Mouse (Mus musculus): Measurements from ENCODE around the gene Rnase12. TPM values are rescaled to one million over a fixed set of nuclear protein-coding genes. Genes with fewer than 3 reads are reported as not detected.
"Not testable (repeated sequence)": the region's sequence is repeated elsewhere in the genome, so short reads cannot be mapped to it uniquely, and the experiment has no call there.

Gene Rnase12
- polyA plus RNA-seq, 1 experiment from 2014 or later = not detected

- no peaks in the 10 kb centered on the region for H3K79me2 ChIP-seq (ENCODE audit: inconsistent target)
- no peaks in the 10 kb centered on the region for H3K36me3 ChIP-seq (ENCODE audit: inconsistent target)
- no peak overlapping the region for H3K27ac ChIP-seq
- no peak overlapping the region for H3K4me3 ChIP-seq (ENCODE audit: inconsistent target)
Measured at GRCm38 (mm10) chr14:51015780-51016179, 41.7 kb downstream of the Rnase12 start.

DNA sequence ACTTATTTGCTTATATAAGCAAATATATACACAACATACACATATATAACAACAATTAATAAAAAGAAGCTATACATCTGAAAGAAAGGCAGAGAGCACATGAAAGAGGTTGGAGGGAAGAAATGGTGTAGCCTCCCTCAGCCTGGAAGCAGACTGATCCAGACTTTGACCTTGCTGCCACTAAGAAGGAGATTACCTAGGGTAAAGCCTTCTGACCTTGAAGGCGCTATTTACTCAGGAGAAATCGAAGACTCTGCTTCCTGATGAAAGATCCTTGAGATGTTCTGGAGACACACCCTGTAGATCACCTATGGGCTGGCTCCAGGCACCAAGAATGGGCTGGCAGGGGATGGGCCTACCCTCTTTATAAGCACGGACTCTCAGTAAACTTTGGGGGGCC lies 42.7 kb downstream of the Rnase12 start:
- H3K79me2 ChIP-seq (ENCODE audit: inconsistent target); H3K27ac ChIP-seq; H3K4me3 ChIP-seq (ENCODE audit: inconsistent target); H3K36me3 ChIP-seq (ENCODE audit: inconsistent target): not testable (repeated sequence)
- WGBS (ENCODE audit: missing documents) = 94% methylated on average over 3 of the region's 3 CpGs

DNA sequence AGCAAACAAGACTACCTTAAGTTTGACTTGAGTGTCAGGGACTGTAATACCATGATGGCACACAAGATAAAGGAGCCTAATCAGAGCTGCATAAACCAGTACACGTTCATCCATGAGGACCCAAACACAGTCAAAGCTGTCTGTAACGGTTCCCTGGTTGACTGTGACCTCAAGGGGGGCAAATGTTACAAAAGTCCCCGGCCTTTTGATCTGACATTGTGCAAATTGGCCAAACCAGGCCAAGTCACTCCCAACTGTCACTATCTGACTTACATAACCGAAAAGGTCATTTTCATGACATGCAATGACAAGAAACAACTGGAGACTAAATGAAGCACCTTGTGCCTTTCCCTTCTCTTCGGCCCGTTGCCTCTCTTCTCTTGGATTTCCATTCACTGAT lies 47.9 kb downstream of the Rnase12 start:
- Histone ChIP-seq H3K4me3 (ENCODE audit: inconsistent target) (no peak overlapping the region), H3K79me2 (ENCODE audit: inconsistent target) (no peaks in the 10 kb centered on the region), H3K27ac (no peak overlapping the region), H3K36me3 (ENCODE audit: inconsistent target) (no peaks in the 10 kb centered on the region)
- 73% methylated on average over 6 of the region's 6 CpGs for WGBS (ENCODE audit: missing documents)

GRCm38 (mm10) chr14:51008781-51009180 lies 48.7 kb downstream of the Rnase12 start:
- no peaks in the 10 kb centered on the region for H3K79me2 ChIP-seq (ENCODE audit: inconsistent target)
- no peaks in the 10 kb centered on the region for H3K36me3 ChIP-seq (ENCODE audit: inconsistent target)
- H3K4me3 ChIP-seq (ENCODE audit: inconsistent target) = no peak overlapping the region
- H3K27ac ChIP-seq = no peak overlapping the region
- 76% methylated on average over 4 of the region's 4 CpGs for WGBS (ENCODE audit: missing documents)

- H3K36me3 ChIP-seq (ENCODE audit: inconsistent target) = no peaks in the 10 kb centered on the region
- H3K27ac ChIP-seq = no peak overlapping the region
- H3K79me2 ChIP-seq (ENCODE audit: inconsistent target) = no peaks in the 10 kb centered on the region
- WGBS (ENCODE audit: missing documents) = 38% methylated on average over 13 of the region's 13 CpGs
- no peak overlapping the region for H3K4me3 ChIP-seq (ENCODE audit: inconsistent target)
Measured at GRCm38 (mm10) chr14:51007914-51008713, 49.3 kb downstream of the Rnase12 start.

DNA sequence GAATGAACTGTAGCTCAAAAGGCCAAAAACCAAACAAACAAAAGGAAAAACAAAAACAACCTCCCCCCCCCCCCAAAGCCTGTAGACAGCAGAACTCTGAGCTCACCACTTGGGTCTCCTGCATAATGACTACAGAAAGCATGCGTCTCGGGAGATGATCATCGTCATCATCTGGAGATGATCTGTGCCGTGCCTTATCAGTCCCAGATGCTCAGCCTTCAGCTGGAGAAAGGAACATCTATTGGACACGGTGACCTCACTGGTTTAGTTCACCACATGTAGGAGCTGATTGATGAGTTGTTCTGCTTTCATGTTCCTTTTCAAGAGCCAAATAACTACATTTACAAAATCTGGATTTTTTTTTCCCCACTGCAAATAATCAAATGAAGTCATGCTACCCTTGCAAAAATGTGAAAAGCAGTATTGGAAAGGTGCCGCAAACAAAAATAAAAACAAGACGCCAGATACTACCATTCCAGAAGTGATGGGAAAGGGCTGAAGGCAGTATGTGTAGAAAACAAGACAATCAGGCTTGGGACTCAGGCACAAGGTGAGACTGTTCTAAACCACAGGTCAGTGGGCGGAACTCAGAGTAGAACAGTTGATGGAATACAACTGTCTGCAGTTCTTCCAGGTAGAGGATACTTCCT lies 50.2 kb downstream of the Rnase12 start, which contains the start of gene Rnase10:
Gene Rnase10, plus strand, starts transcription at position 600 of the 650 bp plus-strand sequence.
- no peaks in the 10 kb centered on the region for H3K36me3 ChIP-seq (ENCODE audit: inconsistent target)
- 70% methylated on average over 8 of the region's 8 CpGs for WGBS (ENCODE audit: missing documents)
- H3K27ac ChIP-seq = no peak within 1 kb of the TSS
- H3K4me3 ChIP-seq (ENCODE audit: inconsistent target) = no peak within 1 kb of the TSS
- no peaks in the 10 kb centered on the region for H3K79me2 ChIP-seq (ENCODE audit: inconsistent target)

Other genes starting within 250 kb of the Rnase12 start
- not detected in 3 replicates for gene Ccnb1ip1, start 249.9 kb downstream of the Rnase12 start, polyA plus RNA-seq (2018)
- 34.4 to 55.8 TPM (median 53.8 TPM) in 3 replicates for gene Parp2, start 249.8 kb downstream of the Rnase12 start, polyA plus RNA-seq (2018)
- gene Tep1, start 187.1 kb downstream of the Rnase12 start, polyA plus RNA-seq (2018) = 54.3 to 116 TPM (median 85.4 TPM) in 3 replicates
- 0.10 to 0.34 TPM in 2 of 3 replicates, not detected in the other for gene Klhl33, start 160.2 kb downstream of the Rnase12 start, polyA plus RNA-seq (2018)
- 56.9 to 68.6 TPM (median 67.4 TPM) in 3 replicates for gene Osgep, start 132.8 kb downstream of the Rnase12 start, polyA plus RNA-seq (2018)
- 33.4 to 83.1 TPM (median 37.9 TPM) in 3 replicates for gene Apex1, start 132.7 kb downstream of the Rnase12 start, polyA plus RNA-seq (2018)
- 52.7 to 128 TPM (median 76.1 TPM) in 3 replicates for gene Pip4p1, start 126.8 kb downstream of the Rnase12 start, polyA plus RNA-seq (2018)
- 39.2 to 329 TPM (median 249 TPM) in 3 replicates for gene Pnp, start 126.6 kb downstream of the Rnase12 start, polyA plus RNA-seq (2018)
- gene Gm49342, start 113.1 kb downstream of the Rnase12 start, polyA plus RNA-seq (2018) = 224 to 377 TPM (median 317 TPM) in 3 replicates
- gene Pnp2, start 101.7 kb downstream of the Rnase12 start, polyA plus RNA-seq (2018) = 0.75 to 1.5 TPM (median 1.2 TPM) in 3 replicates
- not detected in 3 replicates for gene Rnase10, start 49.9 kb downstream of the Rnase12 start, polyA plus RNA-seq (2018)
- not detected in 3 replicates for gene Rnase9, start 15.8 kb downstream of the Rnase12 start, polyA plus RNA-seq (2018)
- not detected in 3 replicates for gene Rnase11, start 7.5 kb downstream of the Rnase12 start, polyA plus RNA-seq (2018)
- not detected in 3 replicates for gene Olfr750, start 16.8 kb upstream of the Rnase12 start, polyA plus RNA-seq (2018)
- gene Rnase4, start 33.4 kb upstream of the Rnase12 start, polyA plus RNA-seq (2018) = 71.8 to 173 TPM (median 117 TPM) in 3 replicates
- gene Ang, start 33.5 kb upstream of the Rnase12 start, polyA plus RNA-seq (2018) = 15.6 to 41.8 TPM (median 23.3 TPM) in 3 replicates
- gene Eddm3b, start 56.8 kb upstream of the Rnase12 start, polyA plus RNA-seq (2018) = not detected in 3 replicates
- gene Rnase6, start 66.2 kb upstream of the Rnase12 start, polyA plus RNA-seq (2018) = 3.8 to 24.3 TPM (median 17.6 TPM) in 3 replicates
- not detected in 3 replicates for gene Rnase1, start 89.1 kb upstream of the Rnase12 start, polyA plus RNA-seq (2018)
- not detected in 3 replicates for gene Rnase2b, start 104.6 kb upstream of the Rnase12 start, polyA plus RNA-seq (2018)
- gene Ang2, start 141.5 kb upstream of the Rnase12 start, polyA plus RNA-seq (2018) = not detected in 3 replicates
- gene Ear14, start 145.7 kb upstream of the Rnase12 start, polyA plus RNA-seq (2018) = not detected in 3 replicates
- gene Rnase2a, start 198.5 kb upstream of the Rnase12 start, polyA plus RNA-seq (2018) = not detected in 3 replicates

Measured in macrophage (primary cell).